Mouse (Mus musculus) left cerebral cortex, adult 8-10 months (tissue): ENCODE measurements at regions not wholly inside any gene's neighbourhood (a gene's known extent, or its start where the extent isn't known, plus 50 kb on each side); places are given as distances from the start of the nearest gene placed in this dataset.

Experiments
- DNase-seq, 2 experiments: peaks; one replicate each; pipeline ENCODE4 v3.0.0; 2022; ENCODE audit warnings: low spot score in 2 of 2

DNA sequence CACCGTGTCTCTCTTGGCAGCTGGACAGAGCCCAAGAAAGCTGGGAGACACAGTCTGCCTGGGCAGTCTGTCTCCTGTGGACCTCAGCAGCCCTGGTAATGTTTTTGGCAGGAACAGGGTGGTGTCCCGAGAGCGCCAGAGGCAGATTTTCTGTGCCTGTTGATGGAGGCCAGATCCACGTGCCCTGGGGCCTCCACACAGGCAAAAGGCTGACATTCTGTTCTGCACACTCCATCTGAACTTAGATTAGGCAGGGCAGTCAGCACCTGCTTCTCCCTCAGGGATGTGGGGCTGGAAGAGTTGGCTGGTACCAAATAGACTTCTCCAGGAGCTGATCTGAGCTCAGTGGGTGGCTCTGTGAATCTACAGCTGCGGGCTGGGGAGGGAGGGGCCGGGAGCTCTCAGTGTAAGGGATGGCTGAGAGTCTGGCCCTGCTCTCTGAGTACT lies 83.8 kb downstream of the Gadd45g start:
- peak; percentile 7 to 36 for DNase-seq

DNA sequence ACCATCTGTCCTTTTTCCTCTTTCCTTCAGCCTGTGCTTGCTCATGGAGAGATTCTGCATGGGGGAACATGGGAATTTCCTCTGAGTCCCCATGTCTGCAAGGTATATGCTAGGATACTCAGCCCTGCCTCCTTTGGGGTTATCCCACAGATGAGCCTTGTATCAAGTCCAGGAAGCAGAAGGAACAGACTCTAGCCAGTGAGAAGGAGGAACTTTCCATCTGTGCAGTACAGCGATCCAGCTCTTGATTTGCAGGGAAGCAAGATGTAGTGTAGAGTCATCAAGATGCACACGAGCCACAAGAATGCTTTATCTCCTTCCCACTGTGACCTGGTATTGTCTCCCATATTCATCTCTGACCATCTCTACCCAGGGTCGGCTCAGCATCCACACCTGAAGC lies 84.5 kb downstream of the Gadd45g start:
- peak in 1 of 2 experiments; percentile 11 for DNase-seq

DNA sequence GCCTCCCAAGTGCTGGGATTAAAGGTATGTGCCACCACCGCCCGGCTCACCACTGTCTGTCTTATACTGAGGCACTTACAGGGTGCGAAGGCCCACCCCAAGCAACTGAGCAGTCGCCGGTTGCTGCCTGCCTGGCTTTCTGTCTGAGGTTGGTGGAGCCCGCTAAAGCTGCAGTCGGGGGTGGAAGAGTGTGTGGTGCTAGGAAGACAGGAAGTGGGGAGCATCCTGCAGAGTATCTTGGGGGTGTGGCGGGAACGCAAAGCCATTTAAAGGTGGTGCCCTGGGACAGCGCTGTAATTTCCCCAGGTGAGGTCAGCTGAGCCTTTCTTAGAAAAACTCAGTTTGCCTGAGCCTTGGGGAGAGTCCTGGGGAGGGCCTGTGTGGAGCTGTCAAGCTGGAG lies 89.3 kb downstream of the Gadd45g start:
- no peak for DNase-seq

DNA sequence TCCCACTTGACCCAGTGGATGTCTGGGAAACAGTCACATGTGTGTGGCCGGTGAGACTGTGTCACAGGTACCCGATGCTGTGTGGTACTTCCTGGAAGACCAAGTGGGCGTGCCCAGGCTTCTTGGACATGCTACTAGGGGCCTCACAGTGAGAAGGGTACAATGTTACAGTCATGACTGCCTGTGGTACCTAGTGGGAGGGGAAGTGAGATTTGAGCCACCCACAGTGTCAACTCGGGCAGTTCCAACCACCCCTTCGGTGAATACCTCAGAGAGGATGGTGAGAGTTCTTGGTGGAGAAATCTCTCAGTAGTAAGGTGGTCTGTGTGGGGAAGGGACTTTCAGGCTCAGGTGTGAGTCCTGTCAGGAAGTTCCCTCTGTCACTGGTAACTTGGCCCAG lies 90.0 kb downstream of the Gadd45g start:
- no peak for DNase-seq

DNA sequence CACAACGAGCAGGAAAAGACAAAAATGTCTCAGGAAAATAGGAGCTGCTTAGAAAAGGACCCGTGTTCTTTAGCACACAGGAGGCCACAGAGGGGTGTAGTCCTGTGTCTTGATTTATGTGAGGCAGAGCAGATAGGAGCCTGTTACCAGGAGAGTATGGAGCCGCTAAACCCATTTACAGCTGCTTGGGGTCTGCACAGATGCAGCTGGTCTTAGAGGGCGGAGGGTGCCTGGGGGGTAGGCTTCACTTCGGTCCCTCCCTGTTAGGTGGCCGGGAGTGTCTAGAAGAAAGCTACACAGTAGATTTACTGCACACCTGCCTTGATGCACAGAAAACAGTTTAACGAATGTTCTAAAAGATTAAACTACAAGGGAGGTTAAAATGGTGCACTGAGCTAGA lies 91.4 kb downstream of the Gadd45g start:
- DNase-seq, result no peak

DNA sequence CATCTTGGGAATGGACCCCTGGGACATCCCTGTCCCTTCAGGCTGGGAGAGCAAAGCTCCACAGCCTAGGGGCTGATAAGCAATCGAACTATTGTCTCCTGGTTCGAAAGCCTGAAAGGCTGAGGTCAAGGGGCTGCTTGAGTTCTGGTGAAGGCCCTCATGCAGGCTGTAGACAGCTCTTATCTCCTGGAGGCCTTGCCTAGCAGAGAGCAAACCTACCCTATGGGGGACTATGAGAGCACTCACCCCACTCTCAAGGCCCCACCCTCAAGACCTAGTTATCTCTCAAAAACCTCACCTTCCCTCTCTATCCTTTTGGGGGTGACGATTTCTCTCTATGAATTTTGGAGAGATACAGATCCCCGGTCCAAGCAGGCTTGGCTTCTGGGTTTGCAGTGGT lies 92.8 kb downstream of the Gadd45g start:
- no peak for DNase-seq

DNA sequence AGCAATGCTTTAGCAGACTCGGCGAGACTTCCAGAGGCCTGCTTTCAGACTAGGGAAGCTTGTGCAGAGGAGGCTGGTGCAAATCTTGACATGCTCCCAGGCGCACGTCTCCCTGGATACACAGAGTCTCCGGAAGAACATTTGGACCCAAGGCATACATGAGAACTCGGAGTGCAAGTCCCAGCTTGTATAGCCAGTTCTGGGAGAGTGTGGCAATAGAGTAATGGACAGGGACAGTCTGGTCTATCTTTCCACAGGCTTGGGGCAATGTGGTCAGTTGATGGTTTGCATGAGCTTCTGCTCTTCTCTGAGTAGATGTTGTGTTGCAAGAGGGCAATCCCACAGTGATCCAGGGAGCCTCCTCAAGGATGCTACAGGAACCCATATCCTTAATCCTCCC lies 93.2 kb downstream of the Gadd45g start:
- no peak for DNase-seq

DNA sequence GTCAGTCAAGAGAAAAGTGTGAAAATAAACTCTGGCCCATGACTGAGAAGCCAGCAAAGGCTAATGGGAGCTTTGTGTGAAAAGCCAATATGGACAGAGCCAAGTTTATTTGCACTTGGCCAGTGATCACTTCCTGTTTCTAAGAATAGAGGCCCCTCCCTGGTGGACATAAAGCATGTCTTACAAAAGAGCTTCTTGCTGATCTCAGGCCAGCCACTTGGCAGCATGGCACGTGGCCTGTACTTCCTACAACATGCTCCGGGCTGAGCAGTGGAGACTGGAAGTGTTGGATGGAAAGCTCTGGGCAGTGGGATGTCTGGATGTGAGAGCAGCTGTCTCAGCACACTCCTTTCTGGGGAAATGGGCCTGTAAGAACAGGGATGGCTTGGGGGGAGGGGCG lies 99.7 kb downstream of the Gadd45g start:
- no peak for DNase-seq

DNA sequence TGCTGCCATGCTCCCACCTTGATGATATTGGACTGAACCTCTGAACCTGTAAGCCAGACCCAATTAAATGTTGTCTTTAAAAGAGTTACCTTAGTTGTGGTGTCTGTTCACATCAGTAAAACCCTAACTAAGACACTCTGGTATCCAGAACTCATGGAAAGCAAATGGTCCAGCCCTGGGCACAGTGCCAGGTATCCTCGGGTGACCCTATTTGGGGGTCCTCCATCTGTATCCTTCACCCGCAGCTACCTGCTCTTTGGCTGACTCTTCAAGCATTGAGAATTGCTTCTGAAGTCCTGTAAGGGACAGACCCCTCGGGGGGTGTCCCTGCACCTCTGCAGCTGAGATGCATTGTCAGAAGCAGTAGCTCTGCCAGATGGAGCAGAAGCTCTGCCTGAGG lies 102.4 kb downstream of the Gadd45g start:
- no peak for DNase-seq

DNA sequence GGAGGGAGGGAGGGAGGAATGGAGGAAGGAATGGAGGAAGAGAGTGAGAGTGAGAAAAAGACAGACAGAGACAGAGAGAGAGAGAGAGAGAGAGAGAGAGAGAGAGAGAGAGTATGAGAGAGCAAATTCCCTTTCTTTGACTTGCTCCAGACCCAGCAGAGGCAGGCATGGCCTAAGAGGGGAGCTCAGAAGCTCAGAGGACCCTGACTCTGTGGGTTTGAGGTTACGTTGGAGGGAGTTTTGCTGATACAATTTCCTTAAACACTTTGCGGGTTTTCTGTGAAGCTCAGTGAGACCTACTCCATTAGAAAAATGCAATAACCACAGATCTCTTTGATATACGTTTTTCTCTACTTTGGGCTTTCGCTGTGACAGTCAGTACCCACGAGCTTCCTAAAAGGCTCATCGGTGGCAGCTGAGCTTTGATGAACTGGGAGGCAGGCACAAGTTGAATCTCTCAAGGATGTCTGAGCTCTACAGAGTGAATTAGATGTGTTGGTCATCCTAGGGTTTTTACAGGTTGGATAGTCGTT lies 105.1 kb downstream of the Gadd45g start:
- no peak for DNase-seq

DNA sequence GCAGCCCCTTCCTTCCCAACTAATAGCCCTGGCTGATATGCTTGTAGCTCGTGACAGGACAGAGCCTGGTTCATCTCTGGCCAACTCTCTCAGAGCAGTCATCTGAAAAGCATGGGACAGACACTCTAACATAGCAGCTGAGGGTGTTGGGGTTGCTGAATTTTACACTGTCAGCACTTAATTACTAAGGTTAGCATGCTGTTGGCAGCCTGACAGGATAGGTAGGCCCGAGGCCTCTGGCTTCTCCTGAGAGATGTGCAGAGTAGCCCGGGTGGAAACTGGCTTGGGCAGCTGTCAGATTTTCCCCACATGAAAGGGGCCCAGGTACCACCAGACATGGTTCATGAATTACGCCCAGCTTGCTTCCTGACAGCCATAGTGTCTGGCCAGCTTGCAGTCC lies 106.6 kb downstream of the Gadd45g start:
- DNase-seq, result no peak

DNA sequence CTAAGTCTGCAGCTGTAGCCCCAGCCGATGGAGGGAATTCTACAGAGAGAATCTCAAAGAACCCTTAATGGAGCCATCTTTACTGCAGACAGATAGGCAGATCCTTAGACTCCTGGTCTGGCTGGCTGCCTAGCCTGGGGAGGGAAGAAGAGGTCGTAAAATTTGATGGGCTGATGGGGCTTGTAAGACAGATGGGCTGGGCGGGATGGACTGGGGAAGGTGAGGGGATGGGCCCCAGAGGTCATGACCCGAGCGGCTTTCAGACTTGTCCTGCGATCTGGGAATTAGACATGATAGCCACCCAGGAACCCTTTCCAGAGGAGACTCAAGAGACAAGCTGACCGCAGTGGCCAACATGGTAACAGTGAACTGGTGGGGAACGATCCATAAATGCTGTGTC lies 107.1 kb downstream of the Gadd45g start:
- DNase-seq, result no peak

DNA sequence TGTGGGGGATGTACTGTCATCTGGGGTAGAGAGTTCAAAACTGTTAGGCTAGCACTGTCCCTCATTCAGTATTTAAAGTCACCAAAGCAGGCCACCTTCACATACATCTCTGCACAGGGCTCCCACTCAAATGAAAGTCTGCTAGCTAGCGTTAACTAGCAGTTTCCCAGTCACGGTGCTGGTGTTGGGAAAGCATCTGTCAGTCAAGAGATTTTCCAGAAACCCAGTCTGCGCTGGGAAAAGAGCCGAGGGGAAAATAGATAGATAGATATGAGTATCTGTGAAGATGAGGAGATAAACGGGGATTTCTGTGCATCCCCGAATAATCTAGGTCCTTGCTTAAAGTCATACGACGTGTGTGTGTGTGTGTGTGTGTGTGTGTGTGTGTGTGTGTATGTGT lies 110.6 kb downstream of the Gadd45g start:
- DNase-seq, result no peak

DNA sequence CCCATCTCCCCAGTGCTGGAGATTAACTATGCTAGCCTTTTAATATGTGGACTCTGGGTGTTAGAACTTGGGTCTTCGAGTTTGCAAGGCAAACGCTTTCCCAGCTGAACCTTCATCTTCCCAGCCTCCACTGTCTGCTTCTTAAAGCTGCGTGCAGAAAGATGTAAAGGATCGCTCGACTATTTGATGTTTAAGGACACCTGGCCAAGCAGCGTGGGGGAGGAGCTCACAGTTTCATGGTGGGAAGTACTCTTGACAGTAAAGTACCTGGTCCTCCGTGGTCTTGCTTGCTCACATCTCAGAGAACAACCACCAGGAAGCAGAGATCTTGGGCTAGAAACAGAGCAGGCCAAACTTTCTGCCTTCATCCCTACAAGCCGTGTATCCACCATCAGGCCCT lies 113.1 kb downstream of the Gadd45g start:
- no peak for DNase-seq

DNA sequence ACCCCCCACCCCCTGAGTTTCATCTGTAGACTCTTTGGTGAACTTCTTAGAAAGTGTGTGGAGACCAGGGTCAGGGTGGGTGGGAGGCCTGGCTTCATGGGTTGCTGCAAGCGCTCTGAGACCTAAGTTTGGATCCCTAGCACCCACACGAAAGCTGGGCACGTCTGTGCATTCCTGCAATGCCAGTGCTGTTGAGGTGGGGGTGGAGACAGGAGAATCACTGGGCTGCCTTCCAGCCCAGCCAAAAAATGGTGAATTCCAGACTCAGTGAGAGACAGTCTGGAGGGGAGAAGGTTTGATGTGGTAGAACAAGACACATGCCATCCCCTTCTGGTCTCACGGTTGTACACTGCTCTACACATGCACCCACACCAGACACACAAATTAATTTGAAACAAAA lies 113.8 kb downstream of the Gadd45g start:
- DNase-seq, result peak in 1 of 2 experiments; percentile 53

DNA sequence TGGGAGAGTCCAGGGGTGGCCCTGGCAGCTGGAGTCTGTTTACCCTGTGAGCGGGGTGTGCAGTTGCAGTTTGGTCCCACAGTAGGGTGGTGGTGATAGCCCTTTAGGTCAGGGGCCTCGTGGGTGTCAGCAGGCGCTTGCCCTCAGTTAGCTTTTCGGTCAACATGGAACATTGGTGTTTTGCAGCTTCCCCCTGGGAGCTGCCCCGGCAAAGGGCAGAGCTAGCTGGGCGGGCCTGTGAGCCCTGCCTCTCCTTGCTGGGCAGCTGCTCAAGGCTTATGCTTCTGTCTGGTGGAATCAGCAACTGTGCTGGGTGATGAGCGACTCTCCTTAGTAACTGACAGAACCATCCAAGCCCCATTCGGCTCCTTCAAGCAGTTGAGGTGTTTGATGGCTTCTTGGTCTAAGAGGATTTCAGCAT lies 115.7 kb downstream of the Gadd45g start:
- DNase-seq, result no peak

DNA sequence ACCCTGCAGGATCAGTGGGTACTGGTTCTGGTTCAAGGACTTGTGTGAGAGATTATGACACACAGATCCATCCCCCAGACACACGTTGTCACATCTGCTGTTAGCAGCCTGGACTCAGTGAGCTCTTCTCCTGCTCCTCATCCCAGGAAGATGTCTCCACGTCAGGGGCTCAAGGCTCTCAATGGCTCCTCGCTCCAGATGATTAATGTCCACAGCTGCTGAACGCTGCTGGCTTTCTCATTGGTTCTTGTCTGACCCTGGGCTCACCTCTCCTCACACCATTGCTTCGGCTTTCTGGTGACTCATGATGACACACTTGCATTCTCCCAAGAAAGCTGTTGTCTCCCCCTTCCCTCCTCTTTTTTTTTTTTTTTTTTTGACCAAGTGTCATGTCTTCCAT lies 116.2 kb downstream of the Gadd45g start:
- DNase-seq, result no peak

DNA sequence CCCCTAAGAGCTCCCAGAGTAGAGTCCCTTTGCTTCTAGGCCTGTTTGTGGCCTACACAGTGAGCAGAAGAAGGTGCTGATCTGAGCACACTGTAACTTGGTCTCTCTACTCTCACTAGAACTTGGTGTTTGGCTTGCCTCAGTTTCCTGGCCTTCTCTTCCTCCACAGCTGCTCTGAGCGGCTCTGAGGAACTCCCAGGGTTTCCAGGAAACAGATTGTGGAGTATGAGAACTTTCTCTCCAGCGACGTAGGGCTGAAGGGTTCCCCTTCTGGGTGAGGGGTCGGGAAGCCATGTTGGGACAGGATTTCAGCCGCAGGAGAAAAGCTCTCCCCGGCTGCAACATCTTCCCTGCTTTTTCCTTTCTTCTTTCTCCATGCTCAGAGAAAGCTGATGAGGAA lies 117.5 kb downstream of the Gadd45g start:
- no peak for DNase-seq

DNA sequence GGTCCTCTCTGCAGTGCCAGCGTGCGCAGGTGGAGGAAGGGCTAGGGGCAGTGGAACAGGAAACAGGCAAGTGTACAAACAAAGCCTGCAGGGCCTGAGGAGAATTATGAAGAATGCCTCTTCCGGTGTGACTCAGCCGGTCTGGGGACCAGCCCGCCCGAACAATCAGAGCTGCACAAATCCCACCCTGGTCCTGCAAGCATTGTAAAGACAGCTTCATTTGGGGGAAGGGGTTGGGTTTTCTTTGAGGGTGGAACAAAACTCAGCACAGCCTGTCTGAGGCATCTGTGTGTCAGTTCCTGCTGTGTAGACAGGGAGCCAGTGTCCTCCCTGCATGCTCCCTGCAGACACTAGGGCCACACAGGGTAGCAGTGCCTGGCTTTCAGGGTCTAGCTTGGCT lies 117.9 kb downstream of the Gadd45g start:
- DNase-seq, result no peak

DNA sequence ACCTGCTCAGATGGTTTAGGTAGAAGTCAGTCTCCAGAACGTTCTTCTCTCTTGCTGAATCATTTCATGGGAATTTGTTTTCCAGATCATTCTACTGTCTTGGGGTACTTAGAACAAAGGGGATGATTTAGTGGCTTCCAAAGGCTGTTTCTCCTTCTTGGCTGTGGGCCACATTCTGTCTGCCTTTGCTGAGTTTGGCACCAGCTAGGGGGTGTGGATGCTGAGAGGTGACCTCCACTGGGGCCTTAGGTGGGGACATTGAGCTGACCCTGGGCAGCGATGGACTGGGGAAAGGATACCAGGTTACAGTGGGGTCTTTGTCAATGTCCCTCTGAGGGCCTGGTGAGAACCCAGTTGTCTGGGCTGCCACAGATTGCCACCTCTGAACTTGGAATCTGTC lies 118.4 kb downstream of the Gadd45g start:
- no peak for DNase-seq

DNA sequence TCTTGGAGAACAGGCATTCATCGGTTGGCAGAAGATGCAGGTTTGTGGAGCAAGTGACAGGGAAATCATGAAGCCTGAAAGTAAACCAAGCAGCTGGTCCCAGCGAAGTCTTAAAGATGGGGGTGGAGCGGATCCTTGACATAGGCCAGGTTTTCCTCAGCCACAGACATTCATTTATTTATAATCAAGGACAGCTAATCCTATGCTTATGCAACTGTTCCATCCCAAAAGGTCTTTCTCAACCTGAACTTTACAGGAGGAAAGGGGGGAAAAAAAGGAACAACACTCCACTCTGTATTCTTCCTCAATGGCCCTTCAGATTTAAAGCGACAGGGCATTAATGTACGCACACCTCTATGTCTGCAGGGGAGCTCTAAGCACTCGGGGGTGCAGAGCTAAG lies 121.6 kb downstream of the Gadd45g start:
- DNase-seq, result no peak

DNA sequence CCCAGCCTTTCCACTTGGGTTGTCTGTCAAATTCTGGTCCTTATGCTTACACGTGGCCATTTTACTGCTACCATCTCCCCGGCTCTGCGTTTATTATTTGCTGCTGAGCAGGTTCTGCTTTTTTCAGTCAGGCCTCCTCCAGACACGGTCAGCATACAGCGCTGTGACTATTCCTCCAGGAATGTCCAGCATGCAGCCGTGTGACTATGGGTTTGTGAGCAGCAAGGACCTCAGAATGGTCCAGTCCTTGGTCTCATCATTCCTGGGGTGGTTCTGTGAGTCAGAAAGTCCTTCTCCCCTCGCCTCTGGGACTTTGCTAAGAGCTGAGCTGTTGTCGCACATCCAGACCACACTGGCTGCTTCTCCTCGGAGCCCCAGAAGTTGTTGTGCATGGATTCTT lies 122.3 kb downstream of the Gadd45g start:
- DNase-seq, result no peak

DNA sequence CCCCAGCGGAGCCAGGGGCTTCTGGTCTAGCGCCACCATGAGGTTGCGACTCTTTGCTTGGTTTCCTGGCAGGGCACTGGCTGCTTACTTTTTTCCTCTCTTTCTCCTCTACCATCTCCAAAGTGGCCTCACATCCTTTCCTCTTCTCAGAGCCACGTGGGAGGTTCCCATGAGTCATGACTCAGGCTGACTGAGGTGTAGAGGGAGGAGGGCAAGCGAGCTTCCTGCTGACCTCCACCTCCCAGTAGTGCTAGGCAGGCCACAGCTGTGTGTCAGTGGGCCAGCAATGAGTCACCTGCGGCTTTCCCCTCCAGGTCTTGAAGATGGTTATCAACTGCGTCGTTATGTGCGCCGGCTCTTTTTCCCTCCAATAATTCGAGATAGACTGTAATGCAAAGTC lies 123.6 kb downstream of the Gadd45g start:
- DNase-seq, result peak; percentile 15 to 32

DNA sequence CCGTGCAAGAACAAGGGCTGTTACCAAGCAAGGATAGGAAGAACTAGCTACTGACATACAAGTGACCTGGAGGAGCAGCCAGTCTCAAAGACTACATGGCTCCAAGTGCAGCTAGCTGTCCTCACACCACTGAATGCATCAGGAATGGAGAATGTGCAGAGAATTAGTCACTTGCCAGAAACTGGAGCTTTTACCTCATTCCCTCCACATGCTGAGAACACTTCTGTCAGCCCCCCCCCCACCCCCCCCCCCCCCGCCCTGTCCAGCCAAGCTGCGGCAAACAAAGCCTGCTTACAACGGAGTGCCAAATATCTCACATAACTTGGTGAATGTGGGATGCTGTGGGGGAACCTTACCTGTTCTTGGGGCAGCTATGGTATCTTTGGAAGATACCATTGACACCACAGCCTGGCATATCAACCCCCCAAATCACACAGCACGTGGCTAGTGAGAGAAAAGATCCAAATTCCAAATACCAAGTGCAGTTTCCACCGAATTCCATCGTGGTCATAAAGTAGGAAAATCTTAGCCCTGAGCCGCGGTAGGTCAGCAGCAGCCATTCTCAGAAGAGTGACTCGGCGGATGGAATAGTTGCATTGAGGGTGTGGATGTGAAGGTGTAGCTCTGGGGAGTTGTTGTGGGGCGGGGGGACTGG lies 126.3 kb downstream of the Gadd45g start:
- no peak for DNase-seq
